Mouse (Mus musculus) cortical plate, adult 2 months (tissue): Measurements from ENCODE around the gene Sema4g.
A peak's percentile ranks its signal among the peaks of the same experiment; 100 is the strongest.

Source experiments
- CTCF ChIP-seq: fragments of 200-500 bp; IDR thresholded peaks from 2 replicates; pipeline ENCODE4 v1.5.1; 2011; ENCODE audit warnings: mild to moderate bottlenecking, control low read depth, low read length; ENCODE audit not compliant: insufficient read depth; ENCODE audit errors: extremely low read depth
- POLR2A ChIP-seq: fragments of 200-500 bp; IDR thresholded peaks from 2 replicates; pipeline ENCODE4 v1.6.1; 2011; ENCODE audit warnings: mild to moderate bottlenecking, low read length, control low read depth; ENCODE audit not compliant: insufficient read depth; ENCODE audit errors: extremely low read depth

GRCm38 (mm10) chr19:45005444-45005843, 16.5 kb downstream of the Sema4g start, which contains the start of gene Twnk:
- no peak for TF ChIP-seq CTCF
- TF ChIP-seq POLR2A = peak; percentile 38; the same call in 1 of the 2 replicates
